Mouse (Mus musculus) retina, postnatal 1 day (tissue): ENCODE measurements around the gene Nmnat3.
A peak's percentile ranks its signal among the peaks of the same experiment; 100 is the strongest.

Source experiments
- DNase-seq: peaks from one replicate; pipeline ENCODE4 v3.0.0-alpha.2; 2012

The Nmnat3 gene

GRCm38 (mm10) chr9:98312622-98313374, 25.6 kb downstream of the Nmnat3 start:
- DNase-seq, result no peak

GRCm38 (mm10) chr9:98313587-98313986, 26.4 kb downstream of the Nmnat3 start:
- DNase-seq, result no peak

- DNase-seq, result no peak
Measured at GRCm38 (mm10) chr9:98314059-98314650, 26.9 kb downstream of the Nmnat3 start.

- DNase-seq, result no peak
Measured at GRCm38 (mm10) chr9:98317897-98318296, 30.7 kb downstream of the Nmnat3 start.

GRCm38 (mm10) chr9:98318875-98319274, 31.6 kb downstream of the Nmnat3 start:
- DNase-seq, result no peak

GRCm38 (mm10) chr9:98320785-98321184, 33.5 kb downstream of the Nmnat3 start:
- no peak for DNase-seq

GRCm38 (mm10) chr9:98326088-98326487, 38.9 kb downstream of the Nmnat3 start:
- DNase-seq, result no peak

- DNase-seq, result peak; percentile 38
Measured at GRCm38 (mm10) chr9:98328415-98329176, 41.4 kb downstream of the Nmnat3 start.

GRCm38 (mm10) chr9:98329274-98330105, 42.3 kb downstream of the Nmnat3 start:
- peak; percentile 62 for DNase-seq

- DNase-seq, result no peak
Measured at GRCm38 (mm10) chr9:98333219-98333754, 46.1 kb downstream of the Nmnat3 start.

- DNase-seq, result no peak
Measured at GRCm38 (mm10) chr9:98337881-98338769, 50.9 kb downstream of the Nmnat3 start.

GRCm38 (mm10) chr9:98339971-98340370, 52.7 kb downstream of the Nmnat3 start:
- DNase-seq, result no peak

GRCm38 (mm10) chr9:98340427-98340826, 53.2 kb downstream of the Nmnat3 start:
- no peak for DNase-seq

GRCm38 (mm10) chr9:98345840-98346239, 58.6 kb downstream of the Nmnat3 start:
- DNase-seq, result no peak

- DNase-seq, result no peak
Measured at GRCm38 (mm10) chr9:98346240-98346639, 59.0 kb downstream of the Nmnat3 start.

GRCm38 (mm10) chr9:98347021-98347420, 59.8 kb downstream of the Nmnat3 start:
- no peak for DNase-seq

- no peak for DNase-seq
Measured at GRCm38 (mm10) chr9:98350318-98351144, 63.3 kb downstream of the Nmnat3 start.

GRCm38 (mm10) chr9:98352332-98352731, 65.1 kb downstream of the Nmnat3 start:
- DNase-seq, result no peak

- DNase-seq, result no peak
Measured at GRCm38 (mm10) chr9:98354919-98355318, 67.7 kb downstream of the Nmnat3 start.

- DNase-seq, result no peak
Measured at GRCm38 (mm10) chr9:98361047-98361446, 73.8 kb downstream of the Nmnat3 start.

- no peak for DNase-seq
Measured at GRCm38 (mm10) chr9:98366075-98366474, 78.8 kb downstream of the Nmnat3 start.
